Mouse (Mus musculus) bone marrow macrophage, adult 2 months (primary cell): ENCODE data around the gene Mars.
"Not testable (repeated sequence)": the region's sequence is repeated elsewhere in the genome, so short reads cannot be mapped to it uniquely, and the experiment has no call there.

Experiments
- CTCF ChIP-seq: IDR thresholded peaks from 2 replicates; pipeline ENCODE4 v1.5.1; 2012; ENCODE audit warnings: low read depth, mild to moderate bottlenecking, low read length, moderate library complexity
- POLR2A ChIP-seq: IDR thresholded peaks from 2 replicates; pipeline ENCODE4 v1.6.1; 2012; ENCODE audit warnings: mild to moderate bottlenecking, low read depth, low read length, borderline replicate concordance

GRCm38 (mm10) chr10:127309167-127309566 lies 2.4 kb downstream of the Mars start:
- not testable (repeated sequence) for TF ChIP-seq CTCF, POLR2A
